Mouse (Mus musculus): ENCODE data around the gene Kcnh2. TPM values are rescaled to one million over a fixed set of nuclear protein-coding genes. Genes with fewer than 3 reads are reported as not detected.

Gene Kcnh2
- total and polyA plus RNA-seq, 3 experiments, result 1.8 to 6.8 TPM; not detected in 1

- no peak for TF ChIP-seq ZNF384 (IDR thresholded peaks at IDR 0.05; ENCODE audit: low read depth, low read length)
- TF ChIP-seq UBTF (IDR thresholded peaks at IDR 0.05; ENCODE audit: borderline replicate concordance, insufficient read depth, low read depth, low read length), result no peak
- TF ChIP-seq GABPA (IDR thresholded peaks at IDR 0.05; ENCODE audit: low read depth, low read length), result no peak
- no peak for TF ChIP-seq MAFK (IDR thresholded peaks at IDR 0.05; ENCODE audit: borderline replicate concordance, low read depth, low read length)
- no peak for TF ChIP-seq MEF2A (IDR thresholded peaks at IDR 0.05; ENCODE audit: extremely low read depth, insufficient replicate concordance, low read depth, low read length, poor library complexity, severe bottlenecking)
- TF ChIP-seq RAD21 (IDR thresholded peaks at IDR 0.05; ENCODE audit: low read depth, low read length), result no peak
- TF ChIP-seq POLR2AphosphoS2 (IDR thresholded peaks at IDR 0.05; ENCODE audit: low read length), result no peak
- no peak for TF ChIP-seq ZMIZ1 (IDR thresholded peaks at IDR 0.05; ENCODE audit: low read depth, low read length)
- TF ChIP-seq TCF12 (IDR thresholded peaks at IDR 0.05; ENCODE audit: low read depth, low read length), result no peak
- TF ChIP-seq MYB (IDR thresholded peaks at IDR 0.05; ENCODE audit: low read depth, low read length), result no peak
- TF ChIP-seq BHLHE40 (IDR thresholded peaks at IDR 0.05; ENCODE audit: borderline replicate concordance, low read depth, low read length), result no peak
- TF ChIP-seq JUND (IDR thresholded peaks at IDR 0.05; ENCODE audit: low read depth, low read length), result no peak
- TF ChIP-seq GATA1 (IDR thresholded peaks at IDR 0.05; ENCODE audit: low read depth, low read length), result no peak
- Histone ChIP-seq H3K9ac (ENCODE audit: control insufficient read depth, low read depth, low read length, poor library complexity, severe bottlenecking) (no peak overlapping the region), H3K4me1 (ENCODE audit: control insufficient read depth in 1 of 2, insufficient read depth in 2 of 2, low read length in 2 of 2) (peaks cover 0 to 5% of the 10 kb centered on the region in 2 experiments; a peak in 2 of 4 replicates), H3K27ac (ENCODE audit: control insufficient read depth, low read depth, low read length) (no peak overlapping the region), H3K9me3 (replicated peaks; ENCODE audit: insufficient read depth, low read length) (no peaks in the 10 kb centered on the region), H3K4me3 (ENCODE audit: control insufficient read depth in 1 of 2, insufficient read depth in 1 of 2, low read depth in 2 of 2, low read length in 2 of 2) (no peak overlapping the region), H3K27me3 (ENCODE audit: control insufficient read depth in 1 of 2, insufficient read depth in 2 of 2, low read length in 2 of 2) (peaks cover 0 to 2% of the 10 kb centered on the region in 2 experiments; a peak in 3 of 4 replicates), H3K36me3 (ENCODE audit: control insufficient read depth in 1 of 2, insufficient read depth in 2 of 2, low read length in 2 of 2) (no peaks in the 10 kb centered on the region), H3K79me2 (ENCODE audit: control insufficient read depth, insufficient read depth, low read length, poor library complexity) (no peaks in the 10 kb centered on the region)
- no peak for DNase-seq (ENCODE audit: low read depth, low spot score)
These were observed 5.4 kb upstream of the Kcnh2 start for GRCm38 (mm10) chr5:24356764-24357163.

DNA sequence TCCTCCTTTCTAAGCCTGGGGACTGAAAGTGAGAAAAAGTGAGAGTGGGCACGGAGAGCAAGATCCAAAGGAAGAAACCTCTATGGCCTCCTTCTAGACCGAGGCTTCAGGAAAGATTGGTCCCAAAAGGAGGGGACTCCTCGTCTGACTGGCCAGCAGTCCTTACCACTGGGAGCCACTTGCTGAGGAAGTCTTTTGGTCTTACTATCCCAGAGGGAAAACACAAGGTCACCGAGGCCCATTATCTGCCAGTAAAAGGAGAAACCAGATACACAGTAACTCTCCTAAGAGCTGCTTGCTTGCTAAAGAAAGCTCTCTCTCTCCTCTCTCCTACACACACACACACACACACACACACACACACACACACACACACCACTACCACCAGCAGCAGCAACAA is 1.9 kb upstream of the Kcnh2 start:
- Histone ChIP-seq H3K4me3 (ENCODE audit: control insufficient read depth in 1 of 2, insufficient read depth in 1 of 2, low read depth in 2 of 2, low read length in 2 of 2) (no peak overlapping the region), H3K4me1 (ENCODE audit: control insufficient read depth in 1 of 2, insufficient read depth in 2 of 2, low read length in 2 of 2) (peaks cover 5 to 14% of the 10 kb centered on the region in 2 experiments; a peak in 2 of 4 replicates), H3K9ac (ENCODE audit: control insufficient read depth, low read depth, low read length, poor library complexity, severe bottlenecking) (no peak overlapping the region), H3K27me3 (ENCODE audit: control insufficient read depth in 1 of 2, insufficient read depth in 2 of 2, low read length in 2 of 2) (no peaks in the 10 kb centered on the region; a peak in 3 of 4 replicates), H3K79me2 (ENCODE audit: control insufficient read depth, insufficient read depth, low read length, poor library complexity) (no peaks in the 10 kb centered on the region), H3K36me3 (ENCODE audit: control insufficient read depth in 1 of 2, insufficient read depth in 2 of 2, low read length in 2 of 2) (peaks cover 0 to 5% of the 10 kb centered on the region in 2 experiments; a peak in 1 of 4 replicates), H3K27ac (ENCODE audit: control insufficient read depth, low read depth, low read length) (no peak overlapping the region), H3K9me3 (replicated peaks; ENCODE audit: insufficient read depth, low read length) (no peaks in the 10 kb centered on the region)
- TF ChIP-seq CTCF (IDR thresholded peaks at IDR 0.05 in 2 of 3, conservative IDR thresholded peaks at IDR 0.05 in 1 of 3; ENCODE audit: control insufficient read depth in 1 of 3, insufficient read depth in 1 of 3, low read depth in 2 of 3, low read length in 3 of 3, poor library complexity in 1 of 3, severe bottlenecking in 1 of 3), result no peak
- TF ChIP-seq ZMIZ1 (IDR thresholded peaks at IDR 0.05; ENCODE audit: low read depth, low read length), result no peak
- TF ChIP-seq POLR2AphosphoS2 (IDR thresholded peaks at IDR 0.05; ENCODE audit: low read length), result no peak
- no peak for TF ChIP-seq TCF12 (IDR thresholded peaks at IDR 0.05; ENCODE audit: low read depth, low read length)
- DNase-seq (ENCODE audit: low read depth, low spot score), result no peak
